Mouse (Mus musculus): ENCODE results near the gene Dhx16.

GRCm38 (mm10) chr17:35905587-35905986, 26.0 kb downstream of the Dhx16 start:
- no peak for TF ChIP-seq POLR2A (IDR thresholded peaks at IDR 0.05; ENCODE audit: extremely low read depth, insufficient read depth, low read length)
- TF ChIP-seq CTCF (IDR thresholded peaks at IDR 0.05; ENCODE audit: low read depth, low read length) = no peak

All from liver, adult 2 months (tissue).